Mouse (Mus musculus): ENCODE data around the gene Bfsp2. TPM values are rescaled to one million over a fixed set of nuclear protein-coding genes. Genes with fewer than 3 reads are reported as not detected.
"Not testable (repeated sequence)": the region's sequence is repeated elsewhere in the genome, so short reads cannot be mapped to it uniquely, and the experiment has no call there.

The Bfsp2 gene
- total RNA-seq, 2 experiments from 2014 or later: 0.37 to 0.42 TPM

- DNase-seq: no peak
- intact Hi-C loops (cut with DNase I; ENCODE audit: low total_unique reads): no loop called here
Observed at GRCm38 (mm10) chr9:103440597-103440996, 39.6 kb downstream of the Bfsp2 start.

- intact Hi-C loops (cut with DNase I; ENCODE audit: low total_unique reads): no loop called here
- peak; percentile 19 for DNase-seq
Observed at GRCm38 (mm10) chr9:103437104-103437503, 43.1 kb downstream of the Bfsp2 start.

GRCm38 (mm10) chr9:103434116-103434515 lies 46.1 kb downstream of the Bfsp2 start:
- intact Hi-C loops (cut with DNase I; ENCODE audit: low total_unique reads): no loop called here
- DNase-seq: no peak

- intact Hi-C loops (cut with DNase I; ENCODE audit: low total_unique reads): no loop called here
- DNase-seq: peak; percentile 63
Observed at GRCm38 (mm10) chr9:103432122-103432778, 48.0 kb downstream of the Bfsp2 start.

GRCm38 (mm10) chr9:103431718-103432117 lies 48.5 kb downstream of the Bfsp2 start:
- no peak for DNase-seq
- intact Hi-C loops (cut with DNase I; ENCODE audit: low total_unique reads): no loop called here

- intact Hi-C loops (cut with DNase I; ENCODE audit: low total_unique reads): no loop called here
- no peak for DNase-seq
Observed at GRCm38 (mm10) chr9:103430431-103431220, 49.6 kb downstream of the Bfsp2 start.

- intact Hi-C loops (cut with DNase I; ENCODE audit: low total_unique reads): no loop called here
Observed at GRCm38 (mm10) chr9:103426425-103426824, 53.8 kb downstream of the Bfsp2 start.

GRCm38 (mm10) chr9:103424869-103425268 lies 55.4 kb downstream of the Bfsp2 start:
- intact Hi-C loops (cut with DNase I; ENCODE audit: low total_unique reads): no loop called here
- DNase-seq: no peak

More at GRCm38 (mm10) chr9:103426425-103426824, 53.8 kb downstream of the Bfsp2 start:
- DNase-seq: no peak

- no peak for DNase-seq
- intact Hi-C loops (cut with DNase I; ENCODE audit: low total_unique reads): no loop called here
Observed at GRCm38 (mm10) chr9:103423951-103424350, 56.3 kb downstream of the Bfsp2 start.

- intact Hi-C loops (cut with DNase I; ENCODE audit: low total_unique reads): no loop called here
- no peak for DNase-seq
Observed at GRCm38 (mm10) chr9:103423384-103423783, 56.8 kb downstream of the Bfsp2 start.

- DNase-seq: no peak
- intact Hi-C loops (cut with DNase I; ENCODE audit: low total_unique reads): no loop called here
Observed at GRCm38 (mm10) chr9:103422847-103423246, 57.4 kb downstream of the Bfsp2 start.

GRCm38 (mm10) chr9:103420844-103421243 lies 59.4 kb downstream of the Bfsp2 start:
- no peak for DNase-seq
- intact Hi-C loops (cut with DNase I; ENCODE audit: low total_unique reads): no loop called here

GRCm38 (mm10) chr9:103418786-103419185 lies 61.4 kb downstream of the Bfsp2 start:
- intact Hi-C loops (cut with DNase I; ENCODE audit: low total_unique reads): no loop called here
- no peak for DNase-seq

- DNase-seq: not testable (repeated sequence)
Observed at GRCm38 (mm10) chr9:103418267-103418666, 62.0 kb downstream of the Bfsp2 start.

GRCm38 (mm10) chr9:103413457-103413856 lies 66.8 kb downstream of the Bfsp2 start:
- no peak for DNase-seq
- intact Hi-C loops (cut with DNase I; ENCODE audit: low total_unique reads): no loop called here

More at GRCm38 (mm10) chr9:103418267-103418666, 62.0 kb downstream of the Bfsp2 start:
- intact Hi-C loops (cut with DNase I; ENCODE audit: low total_unique reads): not testable (repeated sequence)

- DNase-seq: no peak
- intact Hi-C loops (cut with DNase I; ENCODE audit: low total_unique reads): no loop called here
Observed at GRCm38 (mm10) chr9:103409119-103409518, 71.1 kb downstream of the Bfsp2 start.

GRCm38 (mm10) chr9:103408136-103408777 lies 72.0 kb downstream of the Bfsp2 start:
- intact Hi-C loops (cut with DNase I; ENCODE audit: low total_unique reads): no loop called here

GRCm38 (mm10) chr9:103403331-103403973 lies 76.8 kb downstream of the Bfsp2 start:
- intact Hi-C loops (cut with DNase I; ENCODE audit: low total_unique reads): no loop called here
- no peak for DNase-seq

More at GRCm38 (mm10) chr9:103408136-103408777, 72.0 kb downstream of the Bfsp2 start:
- no peak for DNase-seq

- DNase-seq: no peak
Observed at GRCm38 (mm10) chr9:103398509-103399157, 81.6 kb downstream of the Bfsp2 start.

More at GRCm38 (mm10) chr9:103398509-103399157, 81.6 kb downstream of the Bfsp2 start:
- intact Hi-C loops (cut with DNase I; ENCODE audit: low total_unique reads): no loop called here
